8 mouse cellular contexts compared by ENCODE assay signal in the genomic region with DNA sequence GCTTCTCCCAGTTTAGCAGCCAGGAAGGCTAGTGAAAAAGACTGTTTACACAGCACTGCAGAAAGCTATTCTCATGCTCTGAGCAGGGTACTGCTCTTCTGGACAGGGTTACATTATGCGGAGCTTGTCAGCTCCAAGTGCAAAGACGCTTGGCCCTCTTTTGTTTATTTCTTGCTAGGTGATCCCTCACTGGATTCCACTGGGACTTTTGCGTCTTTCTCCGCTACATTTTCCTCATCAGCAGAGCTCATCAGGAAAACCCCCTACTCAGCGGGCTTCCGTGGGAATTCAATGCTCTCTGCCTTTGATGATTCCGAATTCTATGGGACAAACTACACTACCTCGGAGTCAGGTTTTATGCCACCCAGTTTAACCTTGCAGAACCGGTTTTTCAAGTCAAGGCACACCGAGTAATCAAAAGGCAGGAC.
DNase-seq lines count a peak whose midpoint lies in the region; ATAC-seq lines count a peak whose summit lies in the region.

No protein-coding gene starts in this region.

- no peaks in the 10 kb centered on the region for H3K9me3 ChIP-seq in hindbrain, embryonic 12.5 days (replicated peaks)
- no peaks in the 10 kb centered on the region for H3K9me3 ChIP-seq in liver, embryonic 16.5 days (replicated peaks; ENCODE audit: control insufficient read depth, low read length)

- no peak for DNase-seq in frontal cortex, postnatal 25 days (ENCODE audit: low spot score in 2 of 2)
- peak; percentile 18 for DNase-seq in ZHBTc4 (ENCODE audit: low read depth, low spot score)
- DNase-seq in retina, postnatal 1 day = peak; percentile 35
- no peak for DNase-seq in thymus, postnatal 14 days
- DNase-seq in ovary, postnatal 10 days (ENCODE audit: low spot score) = no peak

- peak overlapping the region; percentile 30 for H3K4me3 ChIP-seq in hindbrain, embryonic 12.5 days
- no peak overlapping the region for H3K4me3 ChIP-seq in liver, embryonic 16.5 days (ENCODE audit: low read depth, low read length)

- peak overlapping the region; percentile 52; the same call in 1 of the 2 replicates for H3K27ac ChIP-seq in hindbrain, embryonic 12.5 days
- no peak overlapping the region for H3K27ac ChIP-seq in liver, embryonic 16.5 days (ENCODE audit: low read length)

- WGBS in hindbrain, embryonic 12.5 days = under 1% methylated on average over 10 of the region's 10 CpGs
- 11% methylated on average over 10 of the region's 10 CpGs for WGBS in liver, embryonic 16.5 days (ENCODE audit: insufficient replicate concordance)

- ATAC-seq in frontal cortex, adult (ENCODE audit: low TSS enrichment) = peak; percentile 78
- ATAC-seq in hindbrain, embryonic 12.5 days (ENCODE audit: low FRiP score) = peak; percentile 67; the same call in 1 of the 2 replicates
- ATAC-seq in liver, embryonic 16.5 days (ENCODE audit: low read depth) = no peak

- peak overlapping the region; percentile 61 for H3K4me2 ChIP-seq in hindbrain, embryonic 12.5 days (replicated peaks)
- peak overlapping the region; percentile 24; the same call in 1 of the 2 replicates for H3K4me2 ChIP-seq in liver, embryonic 16.5 days (ENCODE audit: low read depth, low read length)

- no peaks in the 10 kb centered on the region for H3K36me3 ChIP-seq in hindbrain, embryonic 12.5 days
- H3K36me3 ChIP-seq in liver, embryonic 16.5 days (ENCODE audit: control insufficient read depth, insufficient read depth) = no peaks in the 10 kb centered on the region

- peak overlapping the region; percentile 58 for H3K9ac ChIP-seq in hindbrain, embryonic 12.5 days
- H3K9ac ChIP-seq in liver, embryonic 16.5 days (ENCODE audit: low read depth, low read length) = no peak overlapping the region

- no peaks in the 10 kb centered on the region for H3K27me3 ChIP-seq in hindbrain, embryonic 12.5 days
- no peaks in the 10 kb centered on the region for H3K27me3 ChIP-seq in liver, embryonic 16.5 days (ENCODE audit: control insufficient read depth, insufficient read depth, low read depth, low read length)

- peaks cover 10% of the 10 kb centered on the region for H3K4me1 ChIP-seq in hindbrain, embryonic 12.5 days
- H3K4me1 ChIP-seq in liver, embryonic 16.5 days (ENCODE audit: control insufficient read depth, low read depth, low read length) = no peaks in the 10 kb centered on the region

Comparison
In these comparisons a context has a peak if more than half of its experiments do, and no peak if none do; other contexts are left out.
1. DNase-seq: peak in ZHBTc4 (single experiment) and retina, postnatal 1 day (single experiment); none in frontal cortex, postnatal 25 days (0 of 2), thymus, postnatal 14 days (single experiment) and ovary, postnatal 10 days (single experiment).